Mouse (Mus musculus) hindbrain, postnatal 0 days (tissue): ENCODE results near the gene Rapgef2. TPM values are rescaled to one million over a fixed set of nuclear protein-coding genes. Genes with fewer than 3 reads are reported as not detected.

Source experiments
- ATAC-seq: fragments of 200-750 bp; cut with Nextera tagmentation; 2 replicates; pipeline ENCODE4 v1.8.0; 2017; ENCODE audit warnings: mild to moderate bottlenecking, moderate TSS enrichment, moderate library complexity
- DNase-seq: peaks from one replicate; pipeline ENCODE4 v3.0.0-alpha.2; 2015; ENCODE audit warnings: low spot score
- H3K27ac ChIP-seq: fragments of 300-500 bp; sonication (generic); 2 replicates; pipeline ENCODE4 v1.5.1; 2014; ENCODE audit warnings: mild to moderate bottlenecking
- H3K27me3 ChIP-seq: fragments of 300-500 bp; sonication (generic); 2 replicates; pipeline ENCODE4 v1.6.1; 2014; ENCODE audit warnings: low read length, mixed read lengths; ENCODE audit not compliant: insufficient read depth
- H3K36me3 ChIP-seq: fragments of 300-500 bp; sonication (generic); 2 replicates; pipeline ENCODE4 v1.6.1; 2014; ENCODE audit warnings: low read length, mixed read lengths; ENCODE audit not compliant: insufficient read depth
- H3K4me1 ChIP-seq: fragments of 300-500 bp; sonication (generic); 2 replicates; pipeline ENCODE4 v1.6.1; 2014; ENCODE audit warnings: antibody characterized with exemption, low read length, mixed read lengths; ENCODE audit not compliant: insufficient read depth
- H3K4me2 ChIP-seq: fragments of 300-500 bp; sonication (generic); 2 replicates; pipeline ENCODE4 v1.6.1; 2014; ENCODE audit warnings: low read depth, mild to moderate bottlenecking, low read length, moderate library complexity, mixed read lengths
- H3K4me3 ChIP-seq: fragments of 300-500 bp; sonication (generic); 2 replicates; pipeline ENCODE4 v1.5.1; 2014; ENCODE audit warnings: low read length
- H3K9ac ChIP-seq: fragments of 300-500 bp; sonication (generic); replicated peaks from 2 replicates; pipeline ENCODE4 v1.6.1; 2014; ENCODE audit warnings: mild to moderate bottlenecking, low read length, moderate library complexity, mixed read lengths
- H3K9me3 ChIP-seq: fragments of 300-500 bp; sonication (generic); 2 replicates; pipeline ENCODE4 v1.6.1; 2016; ENCODE audit warnings: low read length, mixed read lengths
- CTCF ChIP-seq: IDR thresholded peaks from 2 replicates; pipeline ENCODE4 v1.5.1; 2016; ENCODE audit warnings: antibody characterized with exemption, control low read depth, low read depth
- WGBS: fragments of 180-500 bp; shearing (Covaris S2); extraction: QIAGEN DNeasy Blood & Tissue Kit; methylation state at CpG from one replicate; pipeline ENCODE4 v1.1.7; 2014; 5-methylcytosine and 5-hydroxymethylcytosine counted together
- polyA plus RNA-seq: library from polyadenylated mRNA; unstranded; fragments of >200 nt; fragmentation: Nextera tagmentation; extraction: Ambion mirVana; gene quantifications from 2 replicates; pipeline ENCODE4 v1.2.1, GENCODE M21; 2015
- total RNA-seq: library from RNA; depleted of rRNA; stranded (reverse); fragments of >200 nt; gene quantifications from 2 replicates; pipeline ENCODE4 v1.2.3, GENCODE M21; 2014

Rapgef2 gene
- total and polyA plus RNA-seq, 2 experiments from 2014 or later: 8.8 to 49.8 TPM

DNA sequence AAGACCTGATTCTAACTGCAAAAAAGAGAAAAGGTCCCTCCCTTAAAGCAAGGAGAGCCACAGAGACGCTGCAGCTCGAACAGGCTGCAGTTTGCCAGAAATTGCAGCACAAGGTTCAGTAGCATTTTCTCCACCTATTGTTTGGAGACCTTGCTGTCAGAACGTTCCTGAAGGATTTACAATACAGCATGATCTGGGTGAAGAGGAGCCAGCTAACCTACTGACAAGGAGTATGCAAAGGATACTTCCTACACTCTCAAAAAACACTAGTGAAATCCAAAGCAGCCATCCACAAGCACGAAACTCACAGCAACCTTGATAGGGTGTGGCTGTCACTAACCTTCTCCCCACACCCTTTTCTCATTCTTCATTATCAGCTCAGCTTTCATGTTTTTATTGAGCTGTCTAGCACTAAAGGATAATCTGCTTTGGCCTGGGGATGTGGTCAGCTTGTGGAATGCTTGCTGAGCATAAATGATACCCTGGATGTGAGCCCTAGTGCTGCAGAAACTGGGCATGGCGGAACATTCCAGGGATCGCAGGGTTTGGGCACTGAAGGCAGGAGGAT lies 124.4 kb downstream of the Rapgef2 start:
- Histone ChIP-seq H3K9me3 (no peaks in the 10 kb centered on the region), H3K27me3 (no peaks in the 10 kb centered on the region), H3K4me2 (peak overlapping the region; percentile 38), H3K4me3 (peak overlapping the region; percentile 7; the same call in 1 of the 2 replicates), H3K27ac (peak overlapping the region; percentile 85), H3K9ac (peak overlapping the region; percentile 14), H3K36me3 (no peaks in the 10 kb centered on the region), H3K4me1 (0 out of 2 replicates have a peak, but pooled peaks cover 12% of the 10 kb centered on the region)
- peak; percentile 35 for DNase-seq
- 33% methylated on average over 6 of the region's 6 CpGs for WGBS
- no peak for TF ChIP-seq CTCF
- ATAC-seq: peak; percentile 70; the same call in 1 of the 2 replicates

DNA sequence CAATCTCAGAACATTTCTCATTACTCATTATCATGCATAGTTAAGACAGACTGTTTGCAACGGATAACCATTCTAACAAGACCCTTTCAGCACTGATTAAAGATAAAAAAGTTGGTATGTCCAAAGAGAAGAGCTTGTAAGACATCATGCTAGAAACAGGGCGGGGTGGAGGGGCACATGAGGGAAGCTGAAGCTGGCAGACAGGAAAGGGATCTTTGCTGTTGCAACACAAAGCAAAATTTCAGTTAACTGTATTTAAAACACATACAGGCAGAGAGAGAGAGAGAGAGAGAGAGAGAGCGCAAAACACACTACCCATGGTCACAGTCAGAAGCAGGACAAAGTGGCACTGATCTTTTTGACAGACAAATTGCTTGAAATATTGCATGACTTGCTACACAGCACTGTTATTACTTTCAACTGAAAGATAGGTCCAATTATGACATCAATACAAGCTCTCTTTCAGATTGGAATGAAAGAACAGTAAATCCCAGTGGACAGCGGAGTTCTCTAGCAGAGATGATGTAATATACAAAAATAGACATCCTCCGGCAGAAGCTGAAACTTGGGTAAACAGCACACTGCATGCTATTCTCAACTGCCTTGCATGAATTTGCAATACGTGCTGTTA lies 125.1 kb downstream of the Rapgef2 start:
- Histone ChIP-seq H3K27me3 (no peaks in the 10 kb centered on the region), H3K4me3 (peak overlapping the region; percentile 7; the same call in 1 of the 2 replicates), H3K4me2 (peak overlapping the region; percentile 38), H3K9ac (peak overlapping the region; percentile 14), H3K9me3 (no peaks in the 10 kb centered on the region), H3K36me3 (no peaks in the 10 kb centered on the region), H3K27ac (peak overlapping the region; percentile 85), H3K4me1 (0 out of 2 replicates have a peak, but pooled peaks cover 12% of the 10 kb centered on the region)
- peak; percentile 79 for DNase-seq
- ATAC-seq: peak; percentile 94
- 27% methylated on average over 6 of the region's 6 CpGs for WGBS
- no peak for TF ChIP-seq CTCF

DNA sequence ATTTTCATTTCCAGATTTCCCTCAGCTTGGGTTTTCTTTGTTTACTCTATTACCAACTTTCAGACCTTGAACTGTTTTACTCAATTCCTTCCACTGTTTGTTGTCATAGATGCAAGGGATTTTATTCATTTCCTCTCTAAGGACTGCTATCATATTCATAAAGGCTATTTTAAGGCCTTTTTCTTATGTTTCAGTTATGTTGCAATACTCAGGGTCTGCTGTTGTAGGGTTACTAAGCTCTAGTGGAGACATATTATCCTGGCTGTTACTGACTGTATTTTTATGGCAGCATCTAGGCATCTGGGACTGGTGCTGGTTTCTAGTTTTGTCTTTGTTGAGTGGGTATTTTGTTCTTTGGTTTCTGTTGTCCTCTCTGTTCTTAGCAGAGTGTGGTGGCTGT lies 128.1 kb downstream of the Rapgef2 start:
- ATAC-seq: no peak
- H3K9me3 ChIP-seq: no peaks in the 10 kb centered on the region
- H3K27me3 ChIP-seq: no peaks in the 10 kb centered on the region
- no peak overlapping the region for H3K4me3 ChIP-seq
- 0 out of 2 replicates have a peak, but pooled peaks cover 12% of the 10 kb centered on the region for H3K4me1 ChIP-seq
- H3K27ac ChIP-seq: no peak overlapping the region
- DNase-seq: no peak
- no peaks in the 10 kb centered on the region for H3K36me3 ChIP-seq
- no peak overlapping the region for H3K4me2 ChIP-seq
- no peak for TF ChIP-seq CTCF
- no peak overlapping the region for H3K9ac ChIP-seq

DNA sequence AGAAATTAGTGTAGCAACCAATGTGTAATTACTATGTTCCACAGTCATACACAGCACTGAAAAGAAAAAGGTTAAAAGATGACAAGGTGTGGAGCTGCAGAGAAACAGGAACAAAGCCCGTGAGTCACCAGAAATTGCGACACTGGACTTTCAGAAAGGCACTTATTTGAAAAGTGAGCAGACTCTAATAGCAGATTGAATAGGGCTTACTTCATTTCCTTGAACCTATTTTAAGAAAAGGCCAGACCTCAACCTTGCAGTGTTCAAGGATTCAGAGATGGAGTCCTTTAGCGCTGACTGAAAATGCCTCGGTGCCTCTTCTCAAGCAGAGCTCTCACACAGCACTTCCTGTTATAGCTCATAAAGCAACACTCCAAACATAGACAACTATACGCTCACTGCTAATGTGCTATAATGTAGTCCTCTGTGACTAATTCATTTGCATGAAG lies 133.3 kb downstream of the Rapgef2 start:
- Histone ChIP-seq H3K27ac (no peak overlapping the region; the same call in 1 of the 2 replicates), H3K27me3 (no peaks in the 10 kb centered on the region), H3K9me3 (no peaks in the 10 kb centered on the region), H3K4me1 (no peaks in the 10 kb centered on the region), H3K4me2 (no peak overlapping the region), H3K4me3 (no peak overlapping the region), H3K9ac (no peak overlapping the region), H3K36me3 (no peaks in the 10 kb centered on the region)
- ATAC-seq (no peak), DNase-seq (no peak)
- 68% methylated on average over 5 of the region's 5 CpGs for WGBS
- TF ChIP-seq CTCF: no peak

GRCm38 (mm10) chr3:79145407-79146055 lies 140.8 kb downstream of the Rapgef2 start:
- TF ChIP-seq CTCF: no peak

DNA sequence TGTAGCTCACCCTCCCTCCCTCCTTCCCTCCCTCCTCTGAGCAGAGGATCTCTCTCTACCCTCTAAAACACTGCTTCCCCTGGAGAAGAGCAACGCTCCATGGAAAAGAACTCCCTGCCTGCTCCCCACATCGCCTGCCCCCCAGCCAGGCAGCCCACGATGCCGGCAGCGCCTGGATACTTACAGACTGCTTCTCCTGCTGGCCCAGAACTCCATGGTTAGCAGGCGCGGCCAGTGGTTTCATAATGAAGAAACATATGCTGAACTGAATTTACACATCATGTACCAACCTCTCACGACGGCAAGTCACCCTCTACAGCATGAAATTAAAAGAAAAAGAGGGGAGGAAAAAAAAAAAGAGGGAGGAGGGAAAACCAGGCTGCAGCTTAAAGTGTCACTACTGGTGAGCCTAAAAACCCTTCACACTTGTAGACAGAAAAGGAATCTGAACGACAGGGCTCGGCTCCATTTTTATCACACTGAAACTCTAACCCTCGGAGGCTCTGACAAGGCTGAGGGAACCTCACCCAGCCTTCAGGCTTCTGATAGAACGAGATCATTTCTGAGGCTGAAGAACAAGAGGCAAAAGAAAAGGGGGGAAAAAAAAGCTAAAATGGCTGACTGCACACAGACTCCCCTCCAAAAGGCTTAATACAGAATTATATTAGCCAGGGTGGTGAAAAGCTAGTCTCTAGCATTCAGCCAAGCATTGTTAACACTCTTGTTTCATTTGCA lies 141.5 kb downstream of the Rapgef2 start:
- peak overlapping the region; percentile 72 for H3K9ac ChIP-seq
- TF ChIP-seq CTCF: no peak
- peak overlapping the region; percentile 95 for H3K27ac ChIP-seq
- DNase-seq (peak; percentile 61), ATAC-seq (peak; percentile 46)
- no peaks in the 10 kb centered on the region for H3K27me3 ChIP-seq
- peaks cover 3% of the 10 kb centered on the region for H3K4me1 ChIP-seq
- WGBS: 7% methylated on average over 13 of the region's 13 CpGs
- peak overlapping the region; percentile 40 for H3K4me3 ChIP-seq
- no peaks in the 10 kb centered on the region for H3K36me3 ChIP-seq
- H3K9me3 ChIP-seq: no peaks in the 10 kb centered on the region
- peak overlapping the region; percentile 61 for H3K4me2 ChIP-seq

More at GRCm38 (mm10) chr3:79145407-79146055, 140.8 kb downstream of the Rapgef2 start:
- Histone ChIP-seq H3K36me3 (no peaks in the 10 kb centered on the region), H3K4me3 (peak overlapping the region; percentile 40), H3K27me3 (no peaks in the 10 kb centered on the region), H3K4me1 (peaks cover 3% of the 10 kb centered on the region), H3K27ac (peak overlapping the region; percentile 95), H3K4me2 (peak overlapping the region; percentile 61), H3K9ac (peak overlapping the region; percentile 72), H3K9me3 (no peaks in the 10 kb centered on the region)
- 10% methylated on average over 10 of the region's 10 CpGs for whole genome bisulfite sequencing
- ATAC-seq (peak; percentile 81), DNase-seq (peak; percentile 66)
